Mouse (Mus musculus) stomach, embryonic 16.5 days (tissue): ENCODE results near the gene Ntng2. TPM values are rescaled to one million over a fixed set of nuclear protein-coding genes. Genes with fewer than 3 reads are reported as not detected.

Experiments used
- ATAC-seq: fragments of 200-750 bp; cut with Nextera tagmentation; 2 replicates; pipeline ENCODE4 v1.8.0; 2017; ENCODE audit warnings: moderate number of reproducible peaks, moderate TSS enrichment; ENCODE audit not compliant: insufficient read depth, low FRiP score
- H3K27ac ChIP-seq: fragments of 300-500 bp; sonication (generic); 2 replicates; pipeline ENCODE4 v1.5.1; 2014; ENCODE audit warnings: low read length
- H3K27me3 ChIP-seq: fragments of 300-500 bp; sonication (generic); 2 replicates; pipeline ENCODE4 v1.6.1; 2014; ENCODE audit warnings: low read length, control low read depth, mixed read lengths; ENCODE audit not compliant: control insufficient read depth, insufficient read depth
- H3K36me3 ChIP-seq: fragments of 300-500 bp; sonication (generic); 2 replicates; pipeline ENCODE4 v1.6.1; 2014; ENCODE audit warnings: low read length; ENCODE audit not compliant: control insufficient read depth, insufficient read depth
- H3K4me1 ChIP-seq: fragments of 300-500 bp; sonication (generic); 2 replicates; pipeline ENCODE4 v1.6.1; 2014; ENCODE audit warnings: low read length, control low read depth, mixed read lengths; ENCODE audit not compliant: control insufficient read depth, insufficient read depth
- H3K4me2 ChIP-seq: fragments of 300-500 bp; sonication (generic); 2 replicates; pipeline ENCODE4 v1.6.1; 2014; ENCODE audit warnings: low read depth, low read length, mixed read lengths
- H3K4me3 ChIP-seq: fragments of 300-500 bp; sonication (generic); replicated peaks from 2 replicates; pipeline ENCODE4 v1.5.1; 2014; ENCODE audit warnings: mild to moderate bottlenecking, low read length
- H3K9ac ChIP-seq: fragments of 300-500 bp; sonication (generic); 2 replicates; pipeline ENCODE4 v1.6.1; 2014; ENCODE audit warnings: low read length
- H3K9me3 ChIP-seq: fragments of 300-500 bp; sonication (generic); replicated peaks from 2 replicates; pipeline ENCODE4 v1.6.1; 2016; ENCODE audit warnings: low read length, control low read depth; ENCODE audit not compliant: control insufficient read depth
- WGBS: fragments of 180-500 bp; shearing (Covaris S2); extraction: QIAGEN DNeasy Blood & Tissue Kit; methylation state at CpG from one replicate; pipeline ENCODE4 v1.1.7; 2014; 5-methylcytosine and 5-hydroxymethylcytosine counted together
- polyA plus RNA-seq: library from polyadenylated mRNA; unstranded; fragments of >200 nt; fragmentation: Nextera tagmentation; extraction: Ambion mirVana; gene quantifications from 2 replicates; pipeline ENCODE4 v1.2.1, GENCODE M21; 2015

Gene Ntng2
- polyA plus RNA-seq, 1 experiment from 2014 or later: 0.40 TPM

- no peak for ATAC-seq
- peaks cover 7% of the 10 kb centered on the region; the same call in 1 of the 2 replicates for H3K36me3 ChIP-seq
- no peaks in the 10 kb centered on the region for H3K9me3 ChIP-seq
- H3K4me2 ChIP-seq: no peak overlapping the region
- WGBS: 54% methylated on average over 6 of the region's 6 CpGs
- no peak overlapping the region for H3K4me3 ChIP-seq
- H3K9ac ChIP-seq: no peak overlapping the region
- no peaks in the 10 kb centered on the region for H3K27me3 ChIP-seq
- H3K4me1 ChIP-seq: no peaks in the 10 kb centered on the region
- no peak overlapping the region for H3K27ac ChIP-seq
These were observed 69.4 kb downstream of the Ntng2 start for GRCm38 (mm10) chr2:29183266-29183924.

- no peak for ATAC-seq
- H3K9ac ChIP-seq: no peak overlapping the region
- H3K4me3 ChIP-seq: no peak overlapping the region
- H3K27ac ChIP-seq: peak overlapping the region; percentile 6; the same call in 1 of the 2 replicates
- H3K36me3 ChIP-seq: peaks cover 17% of the 10 kb centered on the region
- no peak overlapping the region for H3K4me2 ChIP-seq
- no peaks in the 10 kb centered on the region for H3K9me3 ChIP-seq
- WGBS: 75% methylated on average over 2 of the region's 2 CpGs
- no peaks in the 10 kb centered on the region for H3K27me3 ChIP-seq
- H3K4me1 ChIP-seq: no peaks in the 10 kb centered on the region
These were observed 71.7 kb downstream of the Ntng2 start for GRCm38 (mm10) chr2:29181111-29181510.

- Histone ChIP-seq H3K9ac (no peak overlapping the region), H3K9me3 (no peaks in the 10 kb centered on the region), H3K4me1 (no peaks in the 10 kb centered on the region), H3K27ac (no peak overlapping the region), H3K4me2 (no peak overlapping the region), H3K4me3 (no peak overlapping the region), H3K36me3 (peaks cover 17% of the 10 kb centered on the region), H3K27me3 (no peaks in the 10 kb centered on the region)
- WGBS: 81% methylated on average over 4 of the region's 4 CpGs
- ATAC-seq: no peak
These were observed 73.0 kb downstream of the Ntng2 start for GRCm38 (mm10) chr2:29179810-29180209.

GRCm38 (mm10) chr2:29174887-29175286 is 77.9 kb downstream of the Ntng2 start:
- Histone ChIP-seq H3K4me3 (no peak overlapping the region), H3K4me2 (no peak overlapping the region), H3K27me3 (no peaks in the 10 kb centered on the region), H3K9ac (no peak overlapping the region), H3K36me3 (peaks cover 21% of the 10 kb centered on the region), H3K9me3 (no peaks in the 10 kb centered on the region), H3K4me1 (no peaks in the 10 kb centered on the region), H3K27ac (no peak overlapping the region)
- WGBS: 59% methylated on average over 3 of the region's 3 CpGs
- ATAC-seq: no peak

GRCm38 (mm10) chr2:29168067-29168466 is 84.7 kb downstream of the Ntng2 start:
- no peaks in the 10 kb centered on the region for H3K27me3 ChIP-seq
- H3K4me3 ChIP-seq: no peak overlapping the region
- H3K36me3 ChIP-seq: peaks cover 13% of the 10 kb centered on the region; the same call in 1 of the 2 replicates
- no peak overlapping the region for H3K27ac ChIP-seq
- no peak overlapping the region for H3K9ac ChIP-seq
- no peaks in the 10 kb centered on the region for H3K4me1 ChIP-seq
- H3K9me3 ChIP-seq: no peaks in the 10 kb centered on the region
- no peak overlapping the region for H3K4me2 ChIP-seq
- 89% methylated on average over 5 of the region's 5 CpGs for WGBS
- no peak for ATAC-seq

- ATAC-seq: no peak
- Histone ChIP-seq H3K9me3 (no peaks in the 10 kb centered on the region), H3K4me1 (no peaks in the 10 kb centered on the region), H3K27ac (no peak overlapping the region), H3K9ac (no peak overlapping the region), H3K27me3 (no peaks in the 10 kb centered on the region), H3K36me3 (peaks cover 10% of the 10 kb centered on the region), H3K4me2 (no peak overlapping the region), H3K4me3 (no peak overlapping the region)
- 61% methylated on average over 2 of the region's 2 CpGs for WGBS
These were observed 100.9 kb downstream of the Ntng2 start for GRCm38 (mm10) chr2:29151941-29152340.

Other genes with a start within 250 kb of the Ntng2 start
- gene Cfap77, start 197.9 kb downstream of the Ntng2 start, polyA plus RNA-seq: 0.29 and 0.62 TPM in 2 replicates
- 10.0 and 10.4 TPM in 2 replicates for gene Ttf1, start 192.7 kb downstream of the Ntng2 start, polyA plus RNA-seq
- gene Setx, start 128.8 kb downstream of the Ntng2 start, polyA plus RNA-seq: 8.1 and 8.6 TPM in 2 replicates
- 35.8 and 37.0 TPM in 2 replicates for gene Med27, start 93.8 kb upstream of the Ntng2 start, polyA plus RNA-seq